Mouse (Mus musculus) cerebellum, adult 2 months (tissue): ENCODE results near the gene Rhbdf1.

Experiments used
- CTCF ChIP-seq: fragments of 200-500 bp; IDR thresholded peaks from 2 replicates; pipeline ENCODE4 v1.5.1; 2011; ENCODE audit warnings: low read depth, mild to moderate bottlenecking, control low read depth, low read length, moderate library complexity, borderline replicate concordance; ENCODE audit not compliant: insufficient read depth
- POLR2A ChIP-seq: fragments of 200-500 bp; IDR thresholded peaks from 2 replicates; pipeline ENCODE4 v1.6.1; 2011; ENCODE audit warnings: low read length, control low read depth, borderline replicate concordance; ENCODE audit not compliant: insufficient read depth

GRCm38 (mm10) chr11:32245614-32246013 lies 23.5 kb upstream of the Rhbdf1 start:
- no peak for TF ChIP-seq CTCF
- no peak for TF ChIP-seq POLR2A
